Mouse (Mus musculus) adrenal gland, postnatal 25 days (tissue): ENCODE results near the gene Sez6. TPM values are rescaled to one million over a fixed set of nuclear protein-coding genes. Genes with fewer than 3 reads are reported as not detected.

Experiments
- DNase-seq: peaks from one replicate; pipeline ENCODE4 v3.0.0; 2021; ENCODE audit warnings: mixed read lengths
- total RNA-seq: library from RNA; stranded (reverse); gene quantifications from 2 replicates; pipeline ENCODE4 v1.2.3, GENCODE M21; 2021

The Sez6 gene
- total RNA-seq, 1 experiment from 2014 or later = 2.7 TPM

GRCm38 (mm10) chr11:77950125-77950685 is 19.6 kb downstream of the Sez6 start:
- DNase-seq = no peak

- no peak for DNase-seq
These were observed 20.2 kb downstream of the Sez6 start for GRCm38 (mm10) chr11:77950797-77951228.

DNA sequence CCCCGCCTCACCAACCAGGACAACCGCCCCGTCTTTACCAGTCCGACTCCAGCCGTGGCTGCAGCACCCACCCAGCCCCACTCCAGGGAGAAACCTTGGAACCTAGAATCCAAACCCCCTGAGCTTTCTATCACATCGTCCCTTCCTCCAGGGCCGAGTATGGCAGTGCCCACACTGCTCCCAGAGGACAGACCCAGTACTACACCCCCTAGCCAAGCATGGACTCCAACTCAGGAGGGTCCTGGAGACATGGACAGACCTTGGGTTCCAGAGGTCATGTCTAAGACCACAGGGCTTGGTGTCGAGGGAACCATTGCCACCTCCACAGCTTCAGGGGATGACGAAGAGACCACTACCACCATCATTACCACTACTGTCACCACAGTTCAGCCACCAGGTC is 23.1 kb downstream of the Sez6 start:
- DNase-seq = no peak

GRCm38 (mm10) chr11:77956428-77956827 is 25.8 kb downstream of the Sez6 start:
- no peak for DNase-seq

GRCm38 (mm10) chr11:77958268-77958667 is 27.7 kb downstream of the Sez6 start:
- no peak for DNase-seq

DNA sequence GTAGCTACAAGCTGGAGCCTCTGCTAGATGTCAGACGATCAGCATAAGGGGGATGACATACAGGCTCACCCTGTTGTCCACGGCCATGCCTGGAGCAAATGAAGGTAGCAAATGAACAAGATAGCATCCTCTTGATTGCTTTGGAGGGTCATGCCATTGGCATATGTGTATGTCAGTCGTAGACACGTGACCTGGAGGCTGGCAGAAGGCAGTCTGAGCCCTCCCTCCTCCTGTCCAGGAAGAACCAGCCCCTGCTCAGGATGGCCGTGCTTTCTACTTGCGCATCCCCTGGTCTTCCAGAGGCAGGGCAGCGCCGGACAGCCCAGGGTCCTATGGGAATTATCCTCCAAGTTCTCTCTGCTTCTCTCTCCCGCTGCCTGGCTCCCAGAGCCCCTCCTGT is 28.3 kb downstream of the Sez6 start:
- no peak for DNase-seq

DNA sequence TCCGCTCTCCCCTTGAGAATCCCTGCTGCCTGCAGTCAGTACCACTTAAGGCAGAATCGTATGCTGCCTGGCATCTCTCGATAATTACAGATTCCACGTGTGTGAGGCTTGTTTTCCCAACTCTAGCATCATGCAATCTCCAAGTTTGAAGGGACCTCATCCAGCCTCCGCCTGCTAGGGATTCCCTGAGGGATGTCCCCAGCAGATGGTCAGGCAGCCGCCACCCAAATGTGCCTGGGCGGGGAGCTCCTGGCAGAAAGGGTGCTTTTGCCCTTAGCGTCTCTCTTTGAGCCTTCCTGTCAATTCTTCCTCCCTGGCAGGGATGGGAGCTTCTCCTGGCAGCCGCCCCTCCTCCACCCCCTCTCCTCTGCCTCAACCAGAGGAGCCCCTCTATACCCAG is 29.6 kb downstream of the Sez6 start:
- no peak for DNase-seq

- DNase-seq = no peak
These were observed 30.3 kb downstream of the Sez6 start for GRCm38 (mm10) chr11:77960898-77961297.

- no peak for DNase-seq
These were observed 32.3 kb downstream of the Sez6 start for GRCm38 (mm10) chr11:77962946-77963345.

DNA sequence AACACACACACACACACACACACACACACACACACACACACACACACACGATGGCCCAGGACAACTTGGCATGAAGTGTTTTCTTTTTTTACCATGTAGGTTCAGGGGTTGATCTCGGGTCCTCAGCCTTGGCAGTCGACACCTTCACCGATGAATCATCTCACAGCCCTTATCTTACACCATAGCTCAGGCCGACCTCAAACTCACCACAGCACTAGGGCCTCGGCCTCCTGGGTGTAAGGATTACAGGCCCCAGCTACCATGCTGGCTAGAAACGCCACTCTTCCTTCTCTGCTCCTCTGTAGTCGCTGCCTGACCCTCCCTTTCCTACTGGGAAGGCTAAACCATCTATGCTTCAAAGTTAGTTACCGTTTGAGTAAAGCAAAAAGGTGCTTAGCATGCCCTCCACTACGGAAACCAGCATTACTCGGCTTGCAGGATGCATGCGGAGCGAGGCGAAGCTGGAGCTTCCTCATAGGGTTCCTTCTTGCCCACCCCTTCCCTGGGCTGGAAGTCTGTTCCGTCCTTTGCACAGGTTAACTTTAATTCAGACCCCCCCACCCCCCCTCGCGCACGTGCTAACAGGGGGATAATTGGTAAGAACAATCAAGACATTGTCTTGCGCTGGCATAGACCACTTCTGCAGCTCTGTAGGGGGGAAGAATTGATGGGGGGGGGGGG is 34.0 kb downstream of the Sez6 start:
- no peak for DNase-seq

GRCm38 (mm10) chr11:77965101-77966036 is 34.8 kb downstream of the Sez6 start:
- DNase-seq = no peak

GRCm38 (mm10) chr11:77966037-77966391 is 35.4 kb downstream of the Sez6 start:
- DNase-seq = no peak

- peak; percentile 50 for DNase-seq
These were observed 36.5 kb downstream of the Sez6 start for GRCm38 (mm10) chr11:77967114-77967513.

DNA sequence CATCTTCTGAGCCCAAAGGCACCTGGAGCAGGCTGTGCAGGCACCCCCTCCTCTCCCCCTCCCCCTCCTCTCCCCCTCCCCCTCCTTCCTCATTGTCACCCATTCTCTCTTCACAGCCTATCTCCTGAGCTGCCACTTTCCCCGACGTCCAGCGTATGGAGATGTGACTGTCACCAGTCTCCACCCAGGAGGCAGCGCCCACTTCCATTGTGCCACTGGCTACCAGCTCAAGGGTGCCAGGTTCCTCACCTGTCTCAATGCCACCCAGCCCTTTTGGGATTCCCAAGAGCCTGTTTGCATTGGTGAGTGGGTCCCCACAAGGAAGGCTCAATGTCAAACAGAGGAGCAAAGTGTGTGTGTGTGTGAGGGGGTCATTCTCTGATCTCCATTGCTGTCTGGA is 38.2 kb downstream of the Sez6 start:
- DNase-seq = no peak

- no peak for DNase-seq
These were observed 40.1 kb downstream of the Sez6 start for GRCm38 (mm10) chr11:77970718-77971117.

DNA sequence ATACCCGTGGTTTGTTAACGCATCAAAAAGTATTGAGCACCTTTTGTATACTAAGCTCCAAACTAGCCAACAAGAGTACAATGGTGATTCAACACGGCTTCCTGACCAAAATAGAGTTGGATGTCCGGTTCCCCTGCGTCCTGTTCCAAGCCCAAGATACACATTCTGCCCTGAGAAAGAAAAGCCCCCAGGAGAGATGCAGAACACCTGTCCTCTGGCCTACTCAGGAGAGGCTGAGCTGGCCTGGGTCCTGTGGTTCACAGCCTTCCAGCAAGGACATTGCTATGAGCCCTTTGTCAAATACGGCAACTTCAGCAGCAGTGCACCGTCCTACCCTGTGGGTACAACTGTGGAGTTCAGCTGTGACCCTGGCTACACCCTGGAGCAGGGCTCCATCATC is 42.9 kb downstream of the Sez6 start:
- DNase-seq = no peak

DNA sequence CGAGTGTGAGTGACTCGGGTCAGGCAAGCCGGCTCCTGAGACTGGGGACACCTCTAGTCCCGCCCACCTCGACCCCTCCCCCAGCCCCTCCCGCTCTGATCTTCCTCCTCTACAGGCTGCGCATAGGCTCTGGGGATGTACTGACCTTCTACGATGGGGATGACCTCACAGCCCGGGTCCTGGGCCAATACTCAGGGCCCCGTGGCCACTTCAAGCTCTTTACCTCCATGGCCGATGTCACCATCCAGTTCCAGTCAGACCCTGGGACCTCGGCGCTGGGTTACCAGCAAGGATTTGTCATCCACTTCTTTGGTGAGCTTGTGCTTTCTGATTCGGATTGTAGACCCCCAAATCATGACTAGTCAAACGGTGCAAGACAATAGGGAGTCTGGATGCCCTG is 43.7 kb downstream of the Sez6 start:
- DNase-seq = no peak

- no peak for DNase-seq
These were observed 45.3 kb downstream of the Sez6 start for GRCm38 (mm10) chr11:77975873-77976272.

- no peak for DNase-seq
These were observed 47.6 kb downstream of the Sez6 start for GRCm38 (mm10) chr11:77978161-77978560.

DNA sequence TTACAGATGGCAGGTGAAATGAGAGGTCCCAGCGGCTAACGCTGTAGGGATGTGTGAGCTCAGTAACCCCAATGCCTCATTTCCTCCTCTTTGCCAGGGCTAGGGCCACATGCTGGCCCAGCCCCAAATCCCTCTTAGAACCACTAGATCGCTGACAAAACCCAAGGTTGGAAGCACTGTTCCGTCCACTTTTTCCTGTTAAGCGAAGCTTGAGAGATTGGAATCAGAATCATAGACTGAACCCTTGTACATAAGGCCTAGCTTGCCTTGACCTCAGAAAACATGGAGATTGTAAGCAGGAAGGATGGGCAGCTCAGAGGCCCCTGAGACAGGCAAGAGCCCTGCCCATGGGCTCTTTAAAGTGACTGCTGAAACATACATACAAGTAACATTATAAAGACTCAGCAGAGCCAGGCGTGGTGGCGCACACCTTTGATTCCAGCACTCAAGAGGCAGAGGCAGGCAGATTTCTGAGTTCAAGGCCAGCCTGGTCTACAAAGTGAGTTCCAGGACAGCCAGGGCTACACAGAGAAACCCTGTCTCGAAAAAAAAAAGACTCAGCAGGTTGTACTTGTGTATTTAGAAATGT is 48.7 kb downstream of the Sez6 start:
- no peak for DNase-seq

GRCm38 (mm10) chr11:77980281-77981204 is 49.9 kb downstream of the Sez6 start:
- no peak for DNase-seq
